ENCODE assay signal across 17 mouse cellular contexts in the genomic region with DNA sequence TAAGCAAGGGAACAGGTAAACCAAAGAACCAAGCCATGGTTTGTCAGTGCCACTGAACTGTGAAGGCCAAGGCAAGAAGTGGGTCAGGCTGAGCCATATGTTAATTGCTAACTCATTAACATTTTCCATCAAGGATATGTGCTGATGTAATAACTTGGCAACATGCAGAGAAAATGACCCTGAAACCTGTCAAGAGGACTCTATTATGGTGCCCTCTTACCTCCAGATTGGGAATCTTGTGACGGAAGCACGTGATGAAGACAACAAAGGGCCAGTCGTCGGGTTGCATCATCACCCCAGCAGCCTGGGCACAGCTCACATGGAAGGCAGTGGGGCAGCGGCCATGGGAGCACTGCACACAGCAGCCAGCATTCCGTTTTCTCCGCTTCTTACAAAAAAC. TPM values are rescaled to one million over a fixed set of nuclear protein-coding genes. Genes with fewer than 3 reads are reported as not detected.
DNase-seq lines count a peak whose midpoint lies in the region; ATAC-seq and TF ChIP-seq lines count a peak whose summit lies in the region.
"Had no signal": no experiment of that assay in that cellular context is flagged by ENCODE, and none has a peak within 500 bp of the region (broad histone marks: within the 10 kb centered on the region; RNA-seq: fewer than 3 reads in every experiment).

No protein-coding gene starts in this region.

- H3K27me3 ChIP-seq in liver, adult 2 months (ENCODE audit: control insufficient read depth, insufficient read depth, low read length): no peaks in the 10 kb centered on the region
- H3K27me3 ChIP-seq in liver, embryonic 11.5 days (replicated peaks; ENCODE audit: control insufficient read depth, insufficient read depth, low read length): no peaks in the 10 kb centered on the region
- no peaks in the 10 kb centered on the region for H3K27me3 ChIP-seq in midbrain, postnatal 0 days (ENCODE audit: insufficient read depth, low read length)
- no peaks in the 10 kb centered on the region for H3K27me3 ChIP-seq in forebrain, embryonic 10.5 days (ENCODE audit: poor library complexity, severe bottlenecking)
- H3K27me3 ChIP-seq: forebrain, embryonic 13.5 days; hindbrain, embryonic 15.5 days; limb, embryonic 13.5 days; midbrain, embryonic 15.5 days had no signal

- H3K4me2 ChIP-seq in liver, embryonic 11.5 days: no peak overlapping the region
- H3K4me2 ChIP-seq in midbrain, postnatal 0 days (ENCODE audit: low read depth, low read length, poor library complexity, severe bottlenecking): no peak overlapping the region
- H3K4me2 ChIP-seq: forebrain, embryonic 13.5 days; hindbrain, embryonic 15.5 days; limb, embryonic 13.5 days; lung, embryonic 14.5 days; midbrain, embryonic 15.5 days had no signal

- no peak overlapping the region for H3K9ac ChIP-seq in liver, adult 2 months (ENCODE audit: low read depth, low read length)
- no peak overlapping the region for H3K9ac ChIP-seq in liver, embryonic 11.5 days (ENCODE audit: low read depth, low read length)
- no peak overlapping the region for H3K9ac ChIP-seq in midbrain, postnatal 0 days (replicated peaks; ENCODE audit: low read length, poor library complexity, severe bottlenecking)
- H3K9ac ChIP-seq: forebrain, embryonic 13.5 days; hindbrain, embryonic 15.5 days; limb, embryonic 13.5 days; lung, embryonic 14.5 days; midbrain, embryonic 15.5 days had no signal

- peak; percentile 42 for DNase-seq in adrenal gland, adult 8-10 months
- DNase-seq in adrenal gland, adult 18-20 months (ENCODE audit: low spot score in 2 of 2): no peak
- DNase-seq in liver, adult 2 months (ENCODE audit: extremely low read depth, low read depth, low spot score): peak; percentile 92
- no peak for DNase-seq in liver, embryonic 11.5 days (ENCODE audit: low spot score)
- peak; percentile 87 to 92 for DNase-seq in kidney, adult 8-10 months
- DNase-seq in kidney, postnatal 4 days: peak; percentile 23 to 35
- DNase-seq in midbrain, postnatal 0 days (ENCODE audit: low spot score): no peak
- DNase-seq in forebrain, embryonic 10.5 days (ENCODE audit: extremely low spot score, low spot score): no peak
- DNase-seq: cerebellum, adult 18-20 months; embryo, embryonic 11 days; heart, postnatal 10 days; lung, embryonic 14.5 days; right cerebral cortex, postnatal 14 days had no signal

- 22% methylated on average over 7 of the region's 7 CpGs for WGBS in liver, adult 2 months
- 90% methylated on average over 7 of the region's 7 CpGs for WGBS in liver, embryonic 11.5 days
- 88% methylated on average over 7 of the region's 7 CpGs for WGBS in midbrain, postnatal 0 days
- WGBS in forebrain, embryonic 10.5 days: 95% methylated on average over 7 of the region's 7 CpGs

- H3K79me2 ChIP-seq in liver, adult 2 months (ENCODE audit: control insufficient read depth, insufficient read depth, low read length): no peaks in the 10 kb centered on the region

- no peak for ATAC-seq in liver, embryonic 11.5 days (replicated peaks; ENCODE audit: low FRiP score)
- ATAC-seq in midbrain, postnatal 0 days (ENCODE audit: low FRiP score): no peak
- ATAC-seq: forebrain, embryonic 13.5 days; midbrain, embryonic 15.5 days had no signal

- H3K9me3 ChIP-seq in liver, embryonic 11.5 days (ENCODE audit: control insufficient read depth, low read length): no peaks in the 10 kb centered on the region
- no peaks in the 10 kb centered on the region for H3K9me3 ChIP-seq in midbrain, postnatal 0 days (ENCODE audit: low read length)
- H3K9me3 ChIP-seq in forebrain, embryonic 10.5 days: no peaks in the 10 kb centered on the region
- H3K9me3 ChIP-seq: forebrain, embryonic 13.5 days; hindbrain, embryonic 15.5 days; limb, embryonic 13.5 days; midbrain, embryonic 15.5 days had no signal

- H3K4me3 ChIP-seq in liver, adult 2 months (ENCODE audit: insufficient read depth, low read depth, low read length): no peak overlapping the region
- H3K4me3 ChIP-seq in liver, embryonic 11.5 days (ENCODE audit: low read depth, low read length): no peak overlapping the region
- no peak overlapping the region for H3K4me3 ChIP-seq in midbrain, postnatal 0 days (ENCODE audit: low read depth, low read length)
- no peak overlapping the region for H3K4me3 ChIP-seq in forebrain, embryonic 10.5 days
- H3K4me3 ChIP-seq: forebrain, embryonic 13.5 days; hindbrain, embryonic 15.5 days; limb, embryonic 13.5 days; midbrain, embryonic 15.5 days had no signal

- peak overlapping the region; percentile 35 for H3K27ac ChIP-seq in liver, adult 2 months (replicated peaks; ENCODE audit: insufficient read depth, low read depth, low read length)
- no peak overlapping the region for H3K27ac ChIP-seq in liver, embryonic 11.5 days (ENCODE audit: low read depth, low read length)
- H3K27ac ChIP-seq in midbrain, postnatal 0 days (ENCODE audit: low read depth, low read length): no peak overlapping the region
- no peak overlapping the region for H3K27ac ChIP-seq in forebrain, embryonic 10.5 days
- H3K27ac ChIP-seq: forebrain, embryonic 13.5 days; hindbrain, embryonic 15.5 days; limb, embryonic 13.5 days; midbrain, embryonic 15.5 days had no signal

- TF ChIP-seq POLR2A in liver, adult 2 months (IDR thresholded peaks at IDR 0.05; ENCODE audit: extremely low read depth, insufficient read depth, low read length): no peak

- H3K36me3 ChIP-seq in liver, adult 2 months (ENCODE audit: control insufficient read depth, insufficient read depth, low read length): peaks cover 35% of the 10 kb centered on the region; the same call in 1 of the 2 replicates
- peaks cover 58% of the 10 kb centered on the region for H3K36me3 ChIP-seq in liver, embryonic 11.5 days (ENCODE audit: control insufficient read depth, insufficient read depth, low read length)
- peaks cover 87% of the 10 kb centered on the region for H3K36me3 ChIP-seq in midbrain, postnatal 0 days (ENCODE audit: insufficient read depth, low read length)
- H3K36me3 ChIP-seq in forebrain, embryonic 10.5 days (replicated peaks): peaks cover 98% of the 10 kb centered on the region

- TF ChIP-seq CTCF in liver, adult 2 months (IDR thresholded peaks at IDR 0.05; ENCODE audit: low read depth, low read length): no peak
- no peak for TF ChIP-seq CTCF in midbrain, postnatal 0 days (IDR thresholded peaks at IDR 0.05)

- peaks cover 22% of the 10 kb centered on the region for H3K4me1 ChIP-seq in liver, adult 2 months (ENCODE audit: control insufficient read depth, insufficient read depth, low read length)
- peaks cover 2% of the 10 kb centered on the region; the same call in 1 of the 2 replicates for H3K4me1 ChIP-seq in liver, embryonic 11.5 days (replicated peaks; ENCODE audit: control insufficient read depth, insufficient read depth, low read length)
- H3K4me1 ChIP-seq in midbrain, postnatal 0 days (ENCODE audit: insufficient read depth, low read length): no peaks in the 10 kb centered on the region
- no peaks in the 10 kb centered on the region for H3K4me1 ChIP-seq in forebrain, embryonic 10.5 days
- H3K4me1 ChIP-seq: forebrain, embryonic 13.5 days; hindbrain, embryonic 15.5 days; limb, embryonic 13.5 days; midbrain, embryonic 15.5 days had no signal

RNA-seq across cellular contexts. Expression of a gene that starts 9.0 kb away (rescaled TPM):
- total RNA-seq in adrenal gland, adult 8-10 months (2022): 10 to 100 TPM; 30.4 to 40.3 (median 35.3) TPM
- total RNA-seq in adrenal gland, adult 18-20 months (2021): 10 to 100 TPM; 37.4 to 40.5 TPM
- total RNA-seq in liver, adult 2 months (2014; rRNA removed): 27.9 and 38.3 TPM in 2 replicates
- 44.9 and 47.5 TPM in 2 replicates for polyA plus RNA-seq in liver, adult 2 months (2012; rRNA removed)
- 4.1 and 4.5 TPM in 2 replicates for polyA plus RNA-seq in liver, embryonic 11.5 days (2014; fragmentation: Nextera tagmentation; extraction: Ambion mirVana)
- 41.9 and 46.3 TPM in 2 replicates for total RNA-seq in midbrain, postnatal 0 days (2014; rRNA removed)
- 10.6 and 10.7 TPM in 2 replicates for polyA plus RNA-seq in midbrain, postnatal 0 days (2015; fragmentation: Nextera tagmentation; extraction: Ambion mirVana)
- polyA plus RNA-seq in forebrain, embryonic 10.5 days (2016; fragmentation: Nextera tagmentation; extraction: Ambion mirVana): 5.8 and 5.9 TPM in 2 replicates

RNA-seq across cellular contexts. Expression of a gene that starts 36.2 kb away (rescaled TPM):
- 10 to 100 TPM; 39.7 to 56.1 (median 49.7) TPM for total RNA-seq in adrenal gland, adult 8-10 months (2022)
- 10 to 100 TPM; 30.3 to 35.6 TPM for total RNA-seq in adrenal gland, adult 18-20 months (2021)
- 10.5 and 14.2 TPM in 2 replicates for total RNA-seq in liver, adult 2 months (2014; rRNA removed)
- polyA plus RNA-seq in liver, adult 2 months (2012; rRNA removed): 10.9 and 15.3 TPM in 2 replicates
- polyA plus RNA-seq in liver, embryonic 11.5 days (2014; fragmentation: Nextera tagmentation; extraction: Ambion mirVana): 22.8 and 23.6 TPM in 2 replicates
- 88.8 and 90.9 TPM in 2 replicates for total RNA-seq in midbrain, postnatal 0 days (2014; rRNA removed)
- polyA plus RNA-seq in midbrain, postnatal 0 days (2015; fragmentation: Nextera tagmentation; extraction: Ambion mirVana): 32.0 and 34.8 TPM in 2 replicates
- polyA plus RNA-seq in forebrain, embryonic 10.5 days (2016; fragmentation: Nextera tagmentation; extraction: Ambion mirVana): 30.3 and 32.9 TPM in 2 replicates

Comparison
In these comparisons a context has a peak if more than half of its experiments do, and no peak if none do; other contexts are left out.
1. DNase-seq: peak in adrenal gland, adult 8-10 months (single experiment), liver, adult 2 months (single experiment), kidney, adult 8-10 months (2 of 2) and kidney, postnatal 4 days (2 of 2); none in adrenal gland, adult 18-20 months (0 of 2), liver, embryonic 11.5 days (single experiment), midbrain, postnatal 0 days (single experiment) and forebrain, embryonic 10.5 days (single experiment).